Mouse (Mus musculus): ENCODE measurements around the gene Il15. TPM values are rescaled to one million over a fixed set of nuclear protein-coding genes. Genes with fewer than 3 reads are reported as not detected.
A peak's percentile ranks its signal among the peaks of the same experiment; 100 is the strongest.

Gene Il15
- polyA plus RNA-seq, 1 experiment from 2014 or later: 2.1 TPM

DNA sequence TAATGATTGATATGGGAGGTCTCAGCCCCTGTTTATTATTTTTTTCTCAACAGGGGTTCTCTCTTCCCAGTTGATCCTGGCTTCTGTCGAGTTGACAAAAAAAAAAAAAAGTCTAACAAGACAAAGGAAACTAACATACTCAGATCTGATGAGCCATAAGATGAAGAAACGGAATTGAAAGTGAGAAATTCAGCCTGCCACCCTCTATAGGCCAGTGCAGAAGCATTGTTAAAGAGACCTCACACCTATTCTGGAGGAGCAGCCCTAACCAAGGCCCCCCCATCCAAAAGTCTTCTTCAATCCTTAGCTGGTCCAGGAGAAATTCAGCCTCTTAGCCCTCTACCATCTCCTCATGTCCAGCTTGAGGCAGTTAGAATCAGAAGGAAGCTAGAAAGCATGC, 20.7 kb downstream of the Il15 start:
- 41% methylated on average over 2 of the region's 2 CpGs for WGBS
- Histone ChIP-seq H3K9ac (ENCODE audit: low read depth, low read length) (no peak overlapping the region), H3K27ac (ENCODE audit: low read depth, low read length) (no peak overlapping the region), H3K27me3 (replicated peaks; ENCODE audit: control insufficient read depth, insufficient read depth, low read length) (no peaks in the 10 kb centered on the region), H3K9me3 (ENCODE audit: control insufficient read depth, low read length) (no peaks in the 10 kb centered on the region), H3K4me3 (ENCODE audit: low read length) (no peak overlapping the region), H3K36me3 (ENCODE audit: control insufficient read depth, insufficient read depth, low read length) (no peaks in the 10 kb centered on the region), H3K4me2 (ENCODE audit: low read length) (no peak overlapping the region), H3K4me1 (ENCODE audit: control insufficient read depth, insufficient read depth, low read depth, low read length) (0 out of 2 replicates have a peak, but pooled peaks cover 3% of the 10 kb centered on the region)
- ATAC-seq: no peak

DNA sequence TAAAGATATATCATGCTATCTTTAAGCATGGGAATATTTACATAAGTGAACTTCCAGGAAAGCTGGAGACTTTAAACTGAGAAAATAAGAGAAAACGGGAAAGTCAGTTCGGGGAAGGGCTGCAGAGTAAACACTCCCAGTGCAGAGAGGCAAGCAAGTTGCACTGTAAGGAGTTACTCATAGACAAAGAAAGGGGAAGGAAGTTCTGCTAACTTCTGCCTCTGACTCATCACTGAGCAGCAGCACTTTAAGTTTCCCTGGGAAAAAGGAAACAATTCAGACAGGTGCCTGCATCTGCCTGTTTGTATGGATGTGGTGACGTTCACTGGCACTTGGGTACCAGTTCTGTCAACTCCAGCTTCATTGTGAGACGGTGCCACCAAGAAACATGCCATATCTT, 28.6 kb downstream of the Il15 start:
- Histone ChIP-seq H3K9me3 (ENCODE audit: control insufficient read depth, low read length) (no peaks in the 10 kb centered on the region), H3K4me1 (ENCODE audit: control insufficient read depth, insufficient read depth, low read depth, low read length) (no peaks in the 10 kb centered on the region), H3K9ac (ENCODE audit: low read depth, low read length) (no peak overlapping the region), H3K27ac (ENCODE audit: low read depth, low read length) (no peak overlapping the region), H3K4me2 (ENCODE audit: low read length) (no peak overlapping the region), H3K4me3 (ENCODE audit: low read length) (no peak overlapping the region), H3K27me3 (replicated peaks; ENCODE audit: control insufficient read depth, insufficient read depth, low read length) (no peaks in the 10 kb centered on the region), H3K36me3 (ENCODE audit: control insufficient read depth, insufficient read depth, low read length) (no peaks in the 10 kb centered on the region)
- no peak for ATAC-seq
- WGBS: 81% methylated on average over 4 of the region's 4 CpGs

DNA sequence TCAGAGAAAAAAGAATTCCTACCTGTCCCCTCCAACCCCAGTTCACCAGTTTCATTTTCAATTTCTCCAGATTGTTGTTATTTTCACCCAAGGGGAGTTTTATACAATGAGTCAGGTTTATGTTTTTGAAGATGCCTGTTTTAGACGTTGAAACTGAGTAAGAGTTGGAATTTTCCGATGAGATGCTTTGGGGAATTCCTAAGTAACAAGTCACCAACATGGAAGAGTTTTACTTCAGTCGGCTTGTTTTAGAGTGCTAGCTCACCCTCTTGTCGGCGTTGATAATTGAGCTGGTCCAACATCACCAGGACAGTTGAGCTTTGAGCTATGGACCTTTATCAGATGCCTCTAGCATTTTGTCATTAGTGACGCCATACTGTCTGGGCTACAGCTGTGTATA, 30.2 kb downstream of the Il15 start:
- ATAC-seq: no peak
- WGBS: 95% methylated on average over 6 of the region's 6 CpGs
- no peaks in the 10 kb centered on the region for H3K9me3 ChIP-seq (ENCODE audit: control insufficient read depth, low read length)

DNA sequence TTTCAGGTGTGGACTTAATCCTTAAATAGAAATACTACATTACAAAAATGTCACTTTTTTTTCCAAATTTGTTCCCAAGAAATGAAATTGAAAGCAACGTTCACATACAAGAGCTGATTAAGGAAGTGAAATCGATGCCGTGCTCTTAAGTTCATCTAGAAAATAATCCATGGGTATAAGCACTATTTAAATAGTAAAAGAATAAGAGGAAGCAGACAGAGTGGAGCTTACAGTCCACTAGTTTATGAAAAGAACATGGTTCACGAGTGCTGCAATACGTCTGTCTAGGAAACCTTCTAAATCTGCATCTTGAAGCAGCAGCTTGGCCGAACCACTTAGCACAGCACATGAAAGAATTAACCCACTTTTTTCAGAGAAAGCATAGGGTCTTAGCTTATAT, 32.4 kb downstream of the Il15 start:
- no peaks in the 10 kb centered on the region for H3K4me1 ChIP-seq (ENCODE audit: control insufficient read depth, insufficient read depth, low read depth, low read length)
- no peak overlapping the region for H3K4me3 ChIP-seq (ENCODE audit: low read length)
- H3K27ac ChIP-seq (ENCODE audit: low read depth, low read length): no peak overlapping the region
- H3K9me3 ChIP-seq (ENCODE audit: control insufficient read depth, low read length): no peaks in the 10 kb centered on the region
- no peaks in the 10 kb centered on the region for H3K36me3 ChIP-seq (ENCODE audit: control insufficient read depth, insufficient read depth, low read length)
- ATAC-seq: no peak
- no peaks in the 10 kb centered on the region for H3K27me3 ChIP-seq (replicated peaks; ENCODE audit: control insufficient read depth, insufficient read depth, low read length)
- H3K9ac ChIP-seq (ENCODE audit: low read depth, low read length): no peak overlapping the region
- WGBS: 96% methylated on average over 6 of the region's 6 CpGs
- H3K4me2 ChIP-seq (ENCODE audit: low read length): no peak overlapping the region

More for the DNA sequence above, 30.2 kb downstream of the Il15 start:
- no peak overlapping the region for H3K4me3 ChIP-seq (ENCODE audit: low read length)
- no peak overlapping the region for H3K9ac ChIP-seq (ENCODE audit: low read depth, low read length)
- H3K27ac ChIP-seq (ENCODE audit: low read depth, low read length): no peak overlapping the region
- H3K4me1 ChIP-seq (ENCODE audit: control insufficient read depth, insufficient read depth, low read depth, low read length): no peaks in the 10 kb centered on the region
- H3K27me3 ChIP-seq (replicated peaks; ENCODE audit: control insufficient read depth, insufficient read depth, low read length): no peaks in the 10 kb centered on the region
- H3K4me2 ChIP-seq (ENCODE audit: low read length): no peak overlapping the region
- H3K36me3 ChIP-seq (ENCODE audit: control insufficient read depth, insufficient read depth, low read length): no peaks in the 10 kb centered on the region

DNA sequence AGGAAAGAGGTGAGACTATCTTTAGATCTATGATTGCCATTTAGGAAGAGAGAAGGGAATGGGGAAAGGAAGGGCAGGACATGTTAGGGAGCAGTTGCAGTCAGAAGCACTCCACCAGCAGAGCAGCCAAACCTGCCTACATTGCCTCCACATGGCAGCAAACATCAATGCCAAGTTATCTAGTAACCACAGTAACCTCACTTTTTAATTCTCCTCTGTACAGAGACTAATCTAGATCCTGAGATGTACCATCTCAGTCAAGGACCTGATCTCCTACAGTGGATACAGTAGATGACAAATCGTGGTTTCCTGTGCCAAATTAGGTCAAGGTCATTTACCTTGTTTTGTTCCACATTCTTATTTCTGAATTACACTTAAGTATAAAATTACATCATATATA, 42.0 kb downstream of the Il15 start:
- Histone ChIP-seq H3K36me3 (ENCODE audit: control insufficient read depth, insufficient read depth, low read length) (no peaks in the 10 kb centered on the region), H3K4me3 (ENCODE audit: low read length) (no peak overlapping the region), H3K27ac (ENCODE audit: low read depth, low read length) (no peak overlapping the region), H3K4me1 (ENCODE audit: control insufficient read depth, insufficient read depth, low read depth, low read length) (no peaks in the 10 kb centered on the region), H3K9ac (ENCODE audit: low read depth, low read length) (no peak overlapping the region), H3K27me3 (replicated peaks; ENCODE audit: control insufficient read depth, insufficient read depth, low read length) (no peaks in the 10 kb centered on the region), H3K4me2 (ENCODE audit: low read length) (no peak overlapping the region), H3K9me3 (ENCODE audit: control insufficient read depth, low read length) (no peaks in the 10 kb centered on the region)
- ATAC-seq: no peak
- WGBS: 84% methylated on average over 1 of the region's 1 CpGs

DNA sequence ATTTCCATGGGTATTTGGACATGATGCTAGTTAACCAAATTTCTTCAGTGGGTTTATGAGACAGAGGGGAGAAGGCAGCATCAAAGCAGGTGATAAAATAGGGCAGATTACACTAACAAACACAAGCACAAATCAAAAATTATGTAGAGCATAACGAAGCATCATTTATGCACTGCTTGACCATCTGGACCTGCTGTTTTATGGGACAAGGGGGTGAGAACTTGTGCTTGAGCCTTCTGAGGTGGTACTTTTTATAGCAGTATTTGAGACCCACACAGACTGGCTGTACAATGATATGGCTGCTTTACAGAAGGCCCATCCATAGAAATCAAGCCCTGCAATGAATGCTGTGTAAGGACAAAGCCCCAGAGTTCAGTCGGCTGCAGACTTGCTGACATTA, 46.9 kb downstream of the Il15 start:
- H3K27me3 ChIP-seq (replicated peaks; ENCODE audit: control insufficient read depth, insufficient read depth, low read length): no peaks in the 10 kb centered on the region
- 0 out of 2 replicates have a peak, but pooled peaks have one; percentile 30 for ATAC-seq
- H3K9ac ChIP-seq (ENCODE audit: low read depth, low read length): no peak overlapping the region
- WGBS: 70% methylated on average over 2 of the region's 2 CpGs
- no peaks in the 10 kb centered on the region for H3K9me3 ChIP-seq (ENCODE audit: control insufficient read depth, low read length)
- H3K4me3 ChIP-seq (ENCODE audit: low read length): no peak overlapping the region
- no peaks in the 10 kb centered on the region for H3K4me1 ChIP-seq (ENCODE audit: control insufficient read depth, insufficient read depth, low read depth, low read length)
- H3K36me3 ChIP-seq (ENCODE audit: control insufficient read depth, insufficient read depth, low read length): no peaks in the 10 kb centered on the region
- H3K27ac ChIP-seq (ENCODE audit: low read depth, low read length): no peak overlapping the region
- H3K4me2 ChIP-seq (ENCODE audit: low read length): no peak overlapping the region

DNA sequence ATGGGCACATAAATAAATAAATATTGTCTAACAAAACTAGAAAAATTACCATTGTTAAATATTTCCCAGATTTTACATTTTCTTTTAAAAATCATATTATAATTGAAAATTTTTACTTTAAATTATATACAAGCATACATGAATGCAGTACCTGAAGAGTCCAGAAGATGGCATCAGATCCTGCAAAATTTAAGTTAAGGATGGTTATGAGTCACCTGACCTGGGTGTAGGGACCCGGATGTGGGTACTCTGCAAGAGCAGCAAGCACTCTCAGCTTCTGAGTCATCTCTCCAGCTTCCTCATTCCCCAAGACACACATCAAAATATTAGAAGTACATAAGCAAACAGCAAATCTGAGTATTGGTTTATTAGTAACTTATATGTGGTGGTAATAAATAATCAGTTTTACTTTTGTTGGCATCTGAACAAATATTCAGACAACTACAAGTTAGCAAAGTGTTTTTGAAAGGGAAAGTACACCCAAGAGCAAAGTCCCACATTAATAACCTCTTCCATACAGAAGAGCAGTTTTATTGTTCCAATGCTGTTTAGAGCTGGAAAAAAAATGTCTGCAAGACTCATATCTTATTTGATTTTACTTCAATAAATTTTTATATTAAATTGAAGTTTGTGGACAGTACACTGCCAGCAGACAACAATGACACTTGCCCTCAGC, 51.6 kb downstream of the Il15 start:
- WGBS: 66% methylated on average over 1 of the region's 1 CpGs
- H3K9ac ChIP-seq (ENCODE audit: low read depth, low read length): no peak overlapping the region
- no peak overlapping the region for H3K4me3 ChIP-seq (ENCODE audit: low read length)
- H3K27ac ChIP-seq (ENCODE audit: low read depth, low read length): no peak overlapping the region
- ATAC-seq: no peak
- no peak overlapping the region for H3K4me2 ChIP-seq (ENCODE audit: low read length)
- no peaks in the 10 kb centered on the region for H3K4me1 ChIP-seq (ENCODE audit: control insufficient read depth, insufficient read depth, low read depth, low read length)
- no peaks in the 10 kb centered on the region for H3K9me3 ChIP-seq (ENCODE audit: control insufficient read depth, low read length)
- H3K27me3 ChIP-seq (replicated peaks; ENCODE audit: control insufficient read depth, insufficient read depth, low read length): no peaks in the 10 kb centered on the region
- H3K36me3 ChIP-seq (ENCODE audit: control insufficient read depth, insufficient read depth, low read length): no peaks in the 10 kb centered on the region

DNA sequence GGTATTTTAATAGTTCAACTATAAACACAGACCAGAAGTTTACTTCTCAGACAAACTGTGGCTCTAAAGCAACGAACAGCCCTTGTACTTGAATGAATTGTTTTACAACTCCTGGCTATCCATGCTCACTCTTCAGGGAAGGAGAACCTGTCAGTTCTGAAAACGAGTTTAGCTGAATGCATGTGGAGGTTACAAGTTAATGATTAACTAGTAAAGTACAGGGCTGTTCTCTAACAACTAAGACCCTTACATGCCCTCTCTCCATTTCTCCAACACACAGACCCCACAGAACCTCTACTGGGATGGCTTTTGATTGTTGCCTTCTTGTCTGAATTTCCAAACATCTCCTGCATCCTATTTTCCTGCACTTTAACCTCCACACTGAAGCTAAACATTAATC, 53.7 kb downstream of the Il15 start:
- H3K4me2 ChIP-seq (ENCODE audit: low read length): no peak overlapping the region
- no peak for ATAC-seq
- H3K36me3 ChIP-seq (ENCODE audit: control insufficient read depth, insufficient read depth, low read length): no peaks in the 10 kb centered on the region
- no peaks in the 10 kb centered on the region for H3K27me3 ChIP-seq (replicated peaks; ENCODE audit: control insufficient read depth, insufficient read depth, low read length)
- H3K4me1 ChIP-seq (ENCODE audit: control insufficient read depth, insufficient read depth, low read depth, low read length): no peaks in the 10 kb centered on the region
- no peak overlapping the region for H3K9ac ChIP-seq (ENCODE audit: low read depth, low read length)
- H3K9me3 ChIP-seq (ENCODE audit: control insufficient read depth, low read length): no peaks in the 10 kb centered on the region
- no peak overlapping the region for H3K4me3 ChIP-seq (ENCODE audit: low read length)
- WGBS: 48% methylated on average over 2 of the region's 2 CpGs
- H3K27ac ChIP-seq (ENCODE audit: low read depth, low read length): no peak overlapping the region

DNA sequence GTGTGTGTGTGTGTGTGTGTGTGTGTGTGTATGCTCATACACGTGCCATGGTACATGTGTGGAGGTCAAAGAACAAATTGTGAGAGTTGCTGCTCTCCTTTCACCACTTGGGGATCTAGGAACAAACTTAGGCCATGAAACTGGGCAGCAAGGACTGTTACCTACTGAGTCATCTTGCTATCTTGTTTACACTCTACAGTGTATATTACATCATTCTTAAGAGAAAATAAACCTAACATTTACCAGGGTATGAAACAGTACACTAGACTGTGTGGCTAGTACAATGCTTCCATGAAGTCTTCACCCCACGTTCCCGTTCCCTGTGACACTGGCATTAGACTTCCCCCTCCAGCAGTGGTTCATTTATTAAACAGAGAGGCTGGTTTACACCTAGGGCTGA, 56.5 kb downstream of the Il15 start:
- H3K36me3 ChIP-seq (ENCODE audit: control insufficient read depth, insufficient read depth, low read length): no peaks in the 10 kb centered on the region
- no peaks in the 10 kb centered on the region for H3K9me3 ChIP-seq (ENCODE audit: control insufficient read depth, low read length)
- H3K27ac ChIP-seq (ENCODE audit: low read depth, low read length): no peak overlapping the region
- H3K4me3 ChIP-seq (ENCODE audit: low read length): no peak overlapping the region
- WGBS: 81% methylated on average over 3 of the region's 3 CpGs
- H3K4me1 ChIP-seq (ENCODE audit: control insufficient read depth, insufficient read depth, low read depth, low read length): no peaks in the 10 kb centered on the region
- no peak overlapping the region for H3K4me2 ChIP-seq (ENCODE audit: low read length)
- no peak overlapping the region for H3K9ac ChIP-seq (ENCODE audit: low read depth, low read length)
- no peak for ATAC-seq
- H3K27me3 ChIP-seq (replicated peaks; ENCODE audit: control insufficient read depth, insufficient read depth, low read length): no peaks in the 10 kb centered on the region

Measured in hindbrain, embryonic 16.5 days (tissue).